Mouse (Mus musculus): ENCODE measurements around the gene Gm49711. TPM values are rescaled to one million over a fixed set of nuclear protein-coding genes. Genes with fewer than 3 reads are reported as not detected.

Gm49711 gene
- total RNA-seq, 1 experiment, result not detected

DNA sequence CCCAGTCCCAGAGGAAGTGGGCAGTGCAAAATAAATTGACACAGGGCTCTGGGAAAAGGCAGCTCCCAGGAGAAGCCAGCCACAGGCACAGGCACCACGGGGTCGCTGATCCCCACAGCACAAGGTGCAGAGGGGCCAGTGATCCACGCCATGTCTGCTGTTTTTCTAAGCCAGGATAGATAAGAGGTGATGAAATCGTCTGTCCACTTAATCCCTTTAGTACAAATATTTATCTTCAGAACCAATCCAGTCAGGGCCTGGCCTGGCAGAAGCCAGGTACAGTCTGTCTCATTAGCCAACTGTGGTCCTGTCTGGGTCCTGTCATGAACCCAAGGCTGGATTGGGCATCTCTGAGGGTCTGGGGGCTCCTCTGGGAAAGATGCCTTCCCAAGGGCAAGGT is 125.4 kb downstream of the Gm49711 start:
- no peak for DNase-seq (ENCODE audit: low read depth, low spot score)
- no peaks in the 10 kb centered on the region for H3K36me3 ChIP-seq (ENCODE audit: control insufficient read depth, insufficient read depth, low read length, poor library complexity, severe bottlenecking)
- peaks cover 0 to 7% of the 10 kb centered on the region in 2 experiments; a peak in 2 of 4 replicates for H3K4me1 ChIP-seq (ENCODE audit: control insufficient read depth in 2 of 2, insufficient read depth in 2 of 2, low read length in 2 of 2, poor library complexity in 1 of 2)
- H3K27ac ChIP-seq (ENCODE audit: insufficient read depth, low read depth, low read length, poor library complexity, severe bottlenecking), result no peak overlapping the region
- no peak overlapping the region for H3K4me3 ChIP-seq (ENCODE audit: insufficient read depth in 1 of 2, low read depth in 1 of 2, low read length in 2 of 2, poor library complexity in 1 of 2, severe bottlenecking in 1 of 2)
- H3K9me3 ChIP-seq (ENCODE audit: control insufficient read depth, insufficient read depth, low read depth, low read length), result no peaks in the 10 kb centered on the region
- no peak overlapping the region for H3K9ac ChIP-seq (ENCODE audit: insufficient read depth, low read depth, low read length, poor library complexity, severe bottlenecking)
- no peak for TF ChIP-seq ZNF384 (IDR thresholded peaks at IDR 0.05; ENCODE audit: low read depth, low read length)
- TF ChIP-seq MAFK (IDR thresholded peaks at IDR 0.05; ENCODE audit: insufficient read depth, low read depth, low read length), result no peak
- TF ChIP-seq ZC3H11A (IDR thresholded peaks at IDR 0.05; ENCODE audit: borderline replicate concordance, low read depth, low read length), result no peak
- no peak for TF ChIP-seq HCFC1 (IDR thresholded peaks at IDR 0.05; ENCODE audit: borderline replicate concordance, insufficient read depth, low read length)
- TF ChIP-seq CHD2 (IDR thresholded peaks at IDR 0.05; ENCODE audit: low read depth, low read length), result no peak
- in situ Hi-C loops (cut with MboI; ENCODE audit: low sequenced_read_pairs in 2 of 2, unreplicated experiment in 2 of 2), result no loop called here

DNA sequence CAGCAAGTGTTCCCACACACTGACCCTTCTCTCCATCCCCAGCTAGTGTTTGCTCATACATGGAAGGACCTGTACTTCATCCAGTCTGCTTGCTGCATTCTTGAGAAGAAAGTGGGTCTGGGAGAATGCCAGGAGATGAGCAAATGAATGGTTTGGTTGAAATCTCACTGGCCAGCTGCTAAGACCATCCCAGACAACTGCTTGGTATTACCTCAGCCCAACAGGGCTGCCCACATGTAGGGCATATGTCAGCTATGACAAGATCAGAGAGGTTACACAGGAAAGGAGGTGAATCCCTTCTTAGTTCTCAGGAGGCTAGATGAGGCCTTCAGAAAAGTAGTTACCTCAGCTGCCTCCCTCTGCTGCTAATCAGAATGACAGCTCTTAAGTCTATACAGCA is 132.5 kb downstream of the Gm49711 start:
- Histone ChIP-seq H3K4me3 (ENCODE audit: insufficient read depth in 1 of 2, low read depth in 1 of 2, low read length in 2 of 2, poor library complexity in 1 of 2, severe bottlenecking in 1 of 2) (no peak overlapping the region), H3K9ac (ENCODE audit: insufficient read depth, low read depth, low read length, poor library complexity, severe bottlenecking) (no peak overlapping the region), H3K36me3 (ENCODE audit: control insufficient read depth, insufficient read depth, low read length, poor library complexity, severe bottlenecking) (no peaks in the 10 kb centered on the region), H3K4me1 (ENCODE audit: control insufficient read depth in 2 of 2, insufficient read depth in 2 of 2, low read length in 2 of 2, poor library complexity in 1 of 2) (no peaks in the 10 kb centered on the region), H3K27ac (ENCODE audit: insufficient read depth, low read depth, low read length, poor library complexity, severe bottlenecking) (no peak overlapping the region), H3K9me3 (ENCODE audit: control insufficient read depth, insufficient read depth, low read depth, low read length) (no peaks in the 10 kb centered on the region)
- no peak for DNase-seq (ENCODE audit: low read depth, low spot score)
- in situ Hi-C loops (cut with MboI; ENCODE audit: low sequenced_read_pairs in 2 of 2, unreplicated experiment in 2 of 2), result no loop called here
- TF ChIP-seq HCFC1 (IDR thresholded peaks at IDR 0.05; ENCODE audit: borderline replicate concordance, insufficient read depth, low read length), result no peak
- TF ChIP-seq MAFK (IDR thresholded peaks at IDR 0.05; ENCODE audit: insufficient read depth, low read depth, low read length), result no peak
- TF ChIP-seq CHD2 (IDR thresholded peaks at IDR 0.05; ENCODE audit: low read depth, low read length), result no peak
- no peak for TF ChIP-seq ZC3H11A (IDR thresholded peaks at IDR 0.05; ENCODE audit: borderline replicate concordance, low read depth, low read length)
- TF ChIP-seq ZNF384 (IDR thresholded peaks at IDR 0.05; ENCODE audit: low read depth, low read length), result no peak

DNA sequence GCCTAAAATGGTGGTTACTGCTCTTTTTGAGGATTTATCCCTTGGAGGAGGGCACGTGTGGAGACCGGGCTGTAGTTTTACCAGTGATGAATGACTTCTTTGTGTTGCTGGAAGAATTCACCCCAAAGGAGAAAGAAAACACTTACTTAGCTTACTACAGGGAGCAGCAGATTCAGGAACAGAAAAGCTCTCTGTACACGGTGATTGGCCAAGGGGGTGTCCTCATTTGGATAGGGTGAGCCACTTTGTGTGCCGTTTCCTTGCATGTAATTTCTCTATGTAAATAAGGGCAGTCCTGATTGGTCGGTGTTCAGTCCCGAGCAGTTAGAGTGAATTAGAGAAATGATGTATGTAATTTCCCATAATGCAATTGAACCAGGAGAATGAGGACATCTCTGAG is 137.0 kb downstream of the Gm49711 start:
- no peaks in the 10 kb centered on the region for H3K4me1 ChIP-seq (ENCODE audit: control insufficient read depth in 2 of 2, insufficient read depth in 2 of 2, low read length in 2 of 2, poor library complexity in 1 of 2)
- no peaks in the 10 kb centered on the region for H3K36me3 ChIP-seq (ENCODE audit: control insufficient read depth, insufficient read depth, low read length, poor library complexity, severe bottlenecking)
- H3K9ac ChIP-seq (ENCODE audit: insufficient read depth, low read depth, low read length, poor library complexity, severe bottlenecking), result no peak overlapping the region
- DNase-seq (ENCODE audit: low read depth, low spot score), result no peak
- no peak overlapping the region for H3K27ac ChIP-seq (ENCODE audit: insufficient read depth, low read depth, low read length, poor library complexity, severe bottlenecking)
- no peaks in the 10 kb centered on the region for H3K9me3 ChIP-seq (ENCODE audit: control insufficient read depth, insufficient read depth, low read depth, low read length)
- no peak for TF ChIP-seq HCFC1 (IDR thresholded peaks at IDR 0.05; ENCODE audit: borderline replicate concordance, insufficient read depth, low read length)
- TF ChIP-seq ZNF384 (IDR thresholded peaks at IDR 0.05; ENCODE audit: low read depth, low read length), result no peak
- TF ChIP-seq ZC3H11A (IDR thresholded peaks at IDR 0.05; ENCODE audit: borderline replicate concordance, low read depth, low read length), result no peak
- TF ChIP-seq CHD2 (IDR thresholded peaks at IDR 0.05; ENCODE audit: low read depth, low read length), result no peak
- TF ChIP-seq MAFK (IDR thresholded peaks at IDR 0.05; ENCODE audit: insufficient read depth, low read depth, low read length), result no peak
- H3K4me3 ChIP-seq (ENCODE audit: insufficient read depth in 1 of 2, low read depth in 1 of 2, low read length in 2 of 2, poor library complexity in 1 of 2, severe bottlenecking in 1 of 2), result no peak overlapping the region
- in situ Hi-C loops (cut with MboI; ENCODE audit: low sequenced_read_pairs in 2 of 2, unreplicated experiment in 2 of 2), result no loop called here

DNA sequence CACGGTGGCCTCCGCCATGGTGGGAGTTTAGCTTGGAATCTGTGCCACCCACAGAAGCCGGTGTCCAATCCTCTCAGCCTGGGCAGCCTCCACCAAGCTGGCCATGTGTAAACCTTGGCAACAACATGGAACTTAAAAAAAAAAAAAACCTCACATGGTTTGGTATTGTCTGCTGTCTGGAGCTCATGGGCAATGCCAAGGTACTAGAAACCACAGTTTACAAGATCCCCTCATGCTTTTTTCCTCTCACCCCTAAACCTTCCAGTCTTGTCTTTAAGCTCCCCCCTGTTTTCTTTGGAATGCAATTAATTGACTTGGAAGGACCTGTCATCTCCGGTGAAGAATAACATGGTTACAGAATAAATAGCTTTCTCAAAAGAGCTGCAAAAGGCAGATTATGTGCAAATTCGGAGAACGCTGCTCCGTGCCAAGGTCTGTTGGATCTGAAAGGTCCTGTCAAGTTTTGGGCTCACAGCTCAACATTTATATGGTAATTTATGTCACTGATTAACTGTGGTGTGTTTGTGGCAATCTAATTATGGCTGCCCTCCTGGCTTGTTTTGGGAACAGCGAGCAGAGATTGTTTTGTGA is 138.7 kb downstream of the Gm49711 start:
- H3K9ac ChIP-seq (ENCODE audit: insufficient read depth, low read depth, low read length, poor library complexity, severe bottlenecking), result no peak overlapping the region
- no peak overlapping the region for H3K4me3 ChIP-seq (ENCODE audit: insufficient read depth in 1 of 2, low read depth in 1 of 2, low read length in 2 of 2, poor library complexity in 1 of 2, severe bottlenecking in 1 of 2)
- no peaks in the 10 kb centered on the region for H3K9me3 ChIP-seq (ENCODE audit: control insufficient read depth, insufficient read depth, low read depth, low read length)
- in situ Hi-C loops (cut with MboI; ENCODE audit: low sequenced_read_pairs in 2 of 2, unreplicated experiment in 2 of 2), result no loop called here
- H3K4me1 ChIP-seq (ENCODE audit: control insufficient read depth in 2 of 2, insufficient read depth in 2 of 2, low read length in 2 of 2, poor library complexity in 1 of 2), result no peaks in the 10 kb centered on the region
- H3K27ac ChIP-seq (ENCODE audit: insufficient read depth, low read depth, low read length, poor library complexity, severe bottlenecking), result no peak overlapping the region
- no peak for DNase-seq (ENCODE audit: low read depth, low spot score)
- H3K36me3 ChIP-seq (ENCODE audit: control insufficient read depth, insufficient read depth, low read length, poor library complexity, severe bottlenecking), result no peaks in the 10 kb centered on the region
- TF ChIP-seq HCFC1 (IDR thresholded peaks at IDR 0.05; ENCODE audit: borderline replicate concordance, insufficient read depth, low read length) (no peak), ZC3H11A (IDR thresholded peaks at IDR 0.05; ENCODE audit: borderline replicate concordance, low read depth, low read length) (no peak), ZNF384 (IDR thresholded peaks at IDR 0.05; ENCODE audit: low read depth, low read length) (no peak), MAFK (IDR thresholded peaks at IDR 0.05; ENCODE audit: insufficient read depth, low read depth, low read length) (no peak), CHD2 (IDR thresholded peaks at IDR 0.05; ENCODE audit: low read depth, low read length) (no peak)
